In genomic region chr2:92444376-92444775, GRCm38 (mm10) we compare ENCODE assay signal across 24 mouse cellular contexts. TPM values are rescaled to one million over a fixed set of nuclear protein-coding genes. Genes with fewer than 3 reads are reported as not detected.
A peak's percentile ranks its signal among the peaks of the same experiment; 100 is the strongest.
DNase-seq lines count a peak whose midpoint lies in the region; ATAC-seq and TF ChIP-seq lines count a peak whose summit lies in the region.
"Had no signal": no experiment of that assay in that cellular context is flagged by ENCODE, and none has a peak within 500 bp of the region (broad histone marks: within the 10 kb centered on the region; RNA-seq: fewer than 3 reads in every experiment).

No protein-coding gene starts in this region.

- no peaks in the 10 kb centered on the region for H3K9me3 ChIP-seq in midbrain, embryonic 11.5 days (ENCODE audit: control insufficient read depth, low read length)
- no peaks in the 10 kb centered on the region for H3K9me3 ChIP-seq in midbrain, embryonic 15.5 days
- H3K9me3 ChIP-seq in liver, embryonic 11.5 days (ENCODE audit: control insufficient read depth, low read length), result no peaks in the 10 kb centered on the region
- H3K9me3 ChIP-seq in liver, postnatal 0 days (ENCODE audit: low read length), result no peaks in the 10 kb centered on the region
- no peaks in the 10 kb centered on the region for H3K9me3 ChIP-seq in kidney, embryonic 14.5 days (ENCODE audit: control insufficient read depth, low read length)
- H3K9me3 ChIP-seq: embryonic facial prominence, embryonic 12.5 days; heart, embryonic 13.5 days; limb, embryonic 13.5 days; midbrain, embryonic 10.5 days had no signal

- H3K27ac ChIP-seq in midbrain, embryonic 11.5 days (ENCODE audit: low read depth, low read length), result no peak overlapping the region
- H3K27ac ChIP-seq in midbrain, embryonic 15.5 days, result no peak overlapping the region
- H3K27ac ChIP-seq in liver, embryonic 11.5 days (ENCODE audit: low read depth, low read length), result no peak overlapping the region
- H3K27ac ChIP-seq in liver, postnatal 0 days (ENCODE audit: low read depth), result no peak overlapping the region
- H3K27ac ChIP-seq in kidney, embryonic 14.5 days (ENCODE audit: low read depth, low read length), result no peak overlapping the region
- H3K27ac ChIP-seq: embryonic facial prominence, embryonic 12.5 days; heart, embryonic 13.5 days; hindbrain, embryonic 14.5 days; limb, embryonic 13.5 days had no signal

- H3K4me2 ChIP-seq in midbrain, embryonic 11.5 days, result no peak overlapping the region
- no peak overlapping the region for H3K4me2 ChIP-seq in midbrain, embryonic 15.5 days
- no peak overlapping the region for H3K4me2 ChIP-seq in liver, embryonic 11.5 days
- H3K4me2 ChIP-seq in liver, postnatal 0 days (ENCODE audit: low read depth, low read length), result no peak overlapping the region
- H3K4me2 ChIP-seq in kidney, embryonic 14.5 days (replicated peaks; ENCODE audit: low read depth, low read length), result no peak overlapping the region
- H3K4me2 ChIP-seq: embryonic facial prominence, embryonic 12.5 days; heart, embryonic 13.5 days; hindbrain, embryonic 14.5 days; limb, embryonic 13.5 days; lung, embryonic 14.5 days had no signal

- no peak overlapping the region for H3K4me3 ChIP-seq in midbrain, embryonic 11.5 days (ENCODE audit: low read depth, low read length)
- no peak overlapping the region for H3K4me3 ChIP-seq in midbrain, embryonic 15.5 days
- H3K4me3 ChIP-seq in liver, embryonic 11.5 days (ENCODE audit: low read depth, low read length), result no peak overlapping the region
- H3K4me3 ChIP-seq in liver, postnatal 0 days (ENCODE audit: low read depth, low read length), result no peak overlapping the region
- H3K4me3 ChIP-seq in kidney, embryonic 14.5 days (ENCODE audit: low read length), result no peak overlapping the region
- H3K4me3 ChIP-seq: embryonic facial prominence, embryonic 12.5 days; heart, embryonic 13.5 days; limb, embryonic 13.5 days; midbrain, embryonic 10.5 days had no signal

- no peaks in the 10 kb centered on the region for H3K27me3 ChIP-seq in midbrain, embryonic 11.5 days (ENCODE audit: control insufficient read depth, insufficient read depth, low read length)
- H3K27me3 ChIP-seq in midbrain, embryonic 15.5 days (replicated peaks), result no peaks in the 10 kb centered on the region
- H3K27me3 ChIP-seq in liver, embryonic 11.5 days (replicated peaks; ENCODE audit: control insufficient read depth, insufficient read depth, low read length), result peaks cover 3% of the 10 kb centered on the region; the same call in 1 of the 2 replicates
- no peaks in the 10 kb centered on the region for H3K27me3 ChIP-seq in liver, postnatal 0 days (ENCODE audit: insufficient read depth, low read length)
- no peaks in the 10 kb centered on the region for H3K27me3 ChIP-seq in kidney, embryonic 14.5 days (ENCODE audit: control insufficient read depth, insufficient read depth, low read length)
- H3K27me3 ChIP-seq: limb, embryonic 13.5 days had no signal

- peak; percentile 94 for TF ChIP-seq EP300 in liver, postnatal 0 days (IDR thresholded peaks at IDR 0.05; ENCODE audit: low read depth)

- no peak for TF ChIP-seq CTCF in liver, postnatal 0 days (IDR thresholded peaks at IDR 0.05; ENCODE audit: low read depth)

- 43% methylated on average over 4 of the region's 4 CpGs for WGBS in midbrain, embryonic 11.5 days
- 33% methylated on average over 4 of the region's 4 CpGs for WGBS in midbrain, embryonic 15.5 days
- 14% methylated on average over 4 of the region's 4 CpGs for WGBS in liver, embryonic 11.5 days
- 37% methylated on average over 4 of the region's 4 CpGs for WGBS in liver, postnatal 0 days (ENCODE audit: insufficient replicate concordance)
- 64% methylated on average over 4 of the region's 4 CpGs for WGBS in kidney, embryonic 14.5 days

- intact Hi-C loops in left cerebral cortex, postnatal 36 days (cut with DNase I), result no loop called here

- no peak for ATAC-seq in midbrain, embryonic 11.5 days (ENCODE audit: low FRiP score)
- ATAC-seq in midbrain, embryonic 15.5 days (replicated peaks), result no peak
- ATAC-seq in liver, embryonic 11.5 days (replicated peaks; ENCODE audit: low FRiP score), result peak; percentile 93
- ATAC-seq in liver, postnatal 0 days, result peak; percentile 62
- ATAC-seq in kidney, embryonic 14.5 days (ENCODE audit: low FRiP score, low TSS enrichment), result no peak
- ATAC-seq: forebrain, postnatal 0 days; inflammation-experienced regulatory T-cells, adult 6 months had no signal

- no peak overlapping the region for H3K9ac ChIP-seq in midbrain, embryonic 11.5 days (ENCODE audit: low read length)
- H3K9ac ChIP-seq in midbrain, embryonic 15.5 days, result no peak overlapping the region
- H3K9ac ChIP-seq in liver, embryonic 11.5 days (ENCODE audit: low read depth, low read length), result no peak overlapping the region
- H3K9ac ChIP-seq in liver, postnatal 0 days (replicated peaks), result no peak overlapping the region
- no peak overlapping the region for H3K9ac ChIP-seq in kidney, embryonic 14.5 days (ENCODE audit: low read depth, low read length)
- H3K9ac ChIP-seq: embryonic facial prominence, embryonic 12.5 days; forebrain, postnatal 0 days; heart, embryonic 13.5 days; hindbrain, embryonic 14.5 days; limb, embryonic 13.5 days; lung, embryonic 14.5 days had no signal

- DNase-seq in midbrain, embryonic 11.5 days (ENCODE audit: low spot score, missing footprints), result peak; percentile 39
- DNase-seq in c-Kit-positive CD71-positive TER-119-negative erythroid progenitor cells, embryonic 14.5 days (ENCODE audit: low read depth), result peak; percentile 81
- no peak for DNase-seq in liver, embryonic 11.5 days (ENCODE audit: low spot score)
- DNase-seq in liver, postnatal 0 days, result no peak
- DNase-seq in urinary bladder, postnatal 14 days (ENCODE audit: low spot score), result no peak
- DNase-seq in left cerebral cortex, postnatal 36 days (ENCODE audit: low spot score in 2 of 2), result no peak
- DNase-seq: adrenal gland, postnatal 14 days; cerebellum, adult 11 months; cerebellum, adult 9-11 months; forebrain, postnatal 0 days; heart, postnatal 14 days; kidney, adult 18-20 months; kidney, postnatal 14 days; lung, embryonic 14.5 days; thymus, postnatal 14 days had no signal

- no peaks in the 10 kb centered on the region for H3K36me3 ChIP-seq in midbrain, embryonic 11.5 days (ENCODE audit: control insufficient read depth, insufficient read depth, low read length)
- no peaks in the 10 kb centered on the region for H3K36me3 ChIP-seq in midbrain, embryonic 15.5 days (replicated peaks)
- no peaks in the 10 kb centered on the region for H3K36me3 ChIP-seq in liver, embryonic 11.5 days (ENCODE audit: control insufficient read depth, insufficient read depth, low read length)
- H3K36me3 ChIP-seq in liver, postnatal 0 days (replicated peaks; ENCODE audit: insufficient read depth, low read length), result no peaks in the 10 kb centered on the region
- no peaks in the 10 kb centered on the region for H3K36me3 ChIP-seq in kidney, embryonic 14.5 days (ENCODE audit: control insufficient read depth, insufficient read depth, low read length)
- H3K36me3 ChIP-seq: embryonic facial prominence, embryonic 12.5 days; heart, embryonic 13.5 days; limb, embryonic 13.5 days; midbrain, embryonic 10.5 days had no signal

- H3K4me1 ChIP-seq in midbrain, embryonic 11.5 days (ENCODE audit: control insufficient read depth, insufficient read depth, low read length), result no peaks in the 10 kb centered on the region
- H3K4me1 ChIP-seq in midbrain, embryonic 15.5 days, result no peaks in the 10 kb centered on the region
- peaks cover 29% of the 10 kb centered on the region for H3K4me1 ChIP-seq in liver, embryonic 11.5 days (replicated peaks; ENCODE audit: control insufficient read depth, insufficient read depth, low read length)
- H3K4me1 ChIP-seq in liver, postnatal 0 days (ENCODE audit: insufficient read depth), result peaks cover 24% of the 10 kb centered on the region
- H3K4me1 ChIP-seq in kidney, embryonic 14.5 days (ENCODE audit: control insufficient read depth, insufficient read depth, low read length), result no peaks in the 10 kb centered on the region
- H3K4me1 ChIP-seq: embryonic facial prominence, embryonic 12.5 days had no signal

RNA-seq across cellular contexts. Expression of gene Cry2, which starts 10.5 kb away (rescaled TPM):
- 20.5 and 21.9 TPM in 2 replicates for polyA plus RNA-seq in midbrain, embryonic 11.5 days (2014; fragmentation: Nextera tagmentation; extraction: Ambion mirVana)
- 47.5 and 49.0 TPM in 2 replicates for polyA plus RNA-seq in midbrain, embryonic 15.5 days (2015; fragmentation: Nextera tagmentation; extraction: Ambion mirVana)
- 20.6 and 22.5 TPM in 2 replicates for polyA plus RNA-seq in liver, embryonic 11.5 days (2014; fragmentation: Nextera tagmentation; extraction: Ambion mirVana)
- 9.6 and 11.9 TPM in 2 replicates for polyA plus RNA-seq in liver, postnatal 0 days (2015; fragmentation: Nextera tagmentation; extraction: Ambion mirVana)
- 100 to 1,000 TPM; 109 to 122 TPM for total RNA-seq in left cerebral cortex, postnatal 36 days (2021)
- 13.8 and 21.3 TPM in 2 replicates for polyA plus RNA-seq in kidney, embryonic 14.5 days (2014; fragmentation: Nextera tagmentation; extraction: Ambion mirVana)

RNA-seq across cellular contexts. Expression of gene Slc35c1, which starts 16.0 kb away (rescaled TPM):
- 9.2 and 9.5 TPM in 2 replicates for polyA plus RNA-seq in midbrain, embryonic 11.5 days (2014; fragmentation: Nextera tagmentation; extraction: Ambion mirVana)
- 14.4 and 17.4 TPM in 2 replicates for polyA plus RNA-seq in midbrain, embryonic 15.5 days (2015; fragmentation: Nextera tagmentation; extraction: Ambion mirVana)
- 26.8 and 27.4 TPM in 2 replicates for polyA plus RNA-seq in liver, embryonic 11.5 days (2014; fragmentation: Nextera tagmentation; extraction: Ambion mirVana)
- 9.0 and 9.3 TPM in 2 replicates for polyA plus RNA-seq in liver, postnatal 0 days (2015; fragmentation: Nextera tagmentation; extraction: Ambion mirVana)
- 10 to 100 TPM; 17.0 to 18.4 TPM for total RNA-seq in left cerebral cortex, postnatal 36 days (2021)
- 6.9 and 13.6 TPM in 2 replicates for polyA plus RNA-seq in kidney, embryonic 14.5 days (2014; fragmentation: Nextera tagmentation; extraction: Ambion mirVana)

RNA-seq across cellular contexts. Expression of gene Mapk8ip1, which starts 43.3 kb away (rescaled TPM):
- polyA plus RNA-seq in midbrain, embryonic 11.5 days (2014; fragmentation: Nextera tagmentation; extraction: Ambion mirVana), result 34.5 and 37.1 TPM in 2 replicates
- 155 and 165 TPM in 2 replicates for polyA plus RNA-seq in midbrain, embryonic 15.5 days (2015; fragmentation: Nextera tagmentation; extraction: Ambion mirVana)
- polyA plus RNA-seq in liver, embryonic 11.5 days (2014; fragmentation: Nextera tagmentation; extraction: Ambion mirVana), result 4.9 and 6.3 TPM in 2 replicates
- polyA plus RNA-seq in liver, postnatal 0 days (2015; fragmentation: Nextera tagmentation; extraction: Ambion mirVana), result 2.6 and 2.8 TPM in 2 replicates
- total RNA-seq in left cerebral cortex, postnatal 36 days (2021), result 100 to 1,000 TPM; 344 to 389 TPM
- polyA plus RNA-seq in kidney, embryonic 14.5 days (2014; fragmentation: Nextera tagmentation; extraction: Ambion mirVana), result 15.6 and 20.8 TPM in 2 replicates
- total RNA-seq: neutrophil, adult 5-6 weeks had no signal

Comparison
In these comparisons a context has a peak if more than half of its experiments do, and no peak if none do; other contexts are left out.
1. ATAC-seq: peak in liver, embryonic 11.5 days (single experiment) and liver, postnatal 0 days (single experiment); none in midbrain, embryonic 11.5 days (single experiment), midbrain, embryonic 15.5 days (single experiment) and kidney, embryonic 14.5 days (single experiment).
2. DNase-seq: peak in midbrain, embryonic 11.5 days (single experiment) and c-Kit-positive CD71-positive TER-119-negative erythroid progenitor cells, embryonic 14.5 days (single experiment); none in liver, embryonic 11.5 days (single experiment), liver, postnatal 0 days (single experiment), urinary bladder, postnatal 14 days (single experiment) and left cerebral cortex, postnatal 36 days (0 of 2).